Mouse (Mus musculus) forebrain, embryonic 14.5 days (tissue): ENCODE results near the gene H2-DMa. TPM values are rescaled to one million over a fixed set of nuclear protein-coding genes. Genes with fewer than 3 reads are reported as not detected.

Experiments
- ATAC-seq: fragments of 200-750 bp; cut with Nextera tagmentation; 2 replicates; pipeline ENCODE4 v1.8.0; 2017; ENCODE audit warnings: mild to moderate bottlenecking, moderate library complexity
- DNase-seq: peaks from one replicate; pipeline ENCODE4 v3.0.0-alpha.2; 2015; ENCODE audit warnings: low spot score
- H3K27ac ChIP-seq: fragments of 300-500 bp; sonication (generic); 2 replicates; pipeline ENCODE4 v1.5.1; 2014; ENCODE audit warnings: low read depth, mild to moderate bottlenecking, control low read depth, low read length, moderate library complexity
- H3K27me3 ChIP-seq: fragments of 300-500 bp; sonication (generic); replicated peaks from 2 replicates; pipeline ENCODE4 v1.6.1; 2014; ENCODE audit warnings: low read length, control low read depth, mixed read lengths; ENCODE audit not compliant: control insufficient read depth, insufficient read depth
- H3K36me3 ChIP-seq: fragments of 300-500 bp; sonication (generic); 2 replicates; pipeline ENCODE4 v1.6.1; 2014; ENCODE audit warnings: low read length, control low read depth; ENCODE audit not compliant: control insufficient read depth, insufficient read depth
- H3K4me1 ChIP-seq: fragments of 300-500 bp; sonication (generic); 2 replicates; pipeline ENCODE4 v1.6.1; 2014; ENCODE audit warnings: antibody characterized with exemption, low read length, control low read depth; ENCODE audit not compliant: control insufficient read depth, insufficient read depth
- H3K4me2 ChIP-seq: fragments of 300-500 bp; sonication (generic); 2 replicates; pipeline ENCODE4 v1.6.1; 2014; ENCODE audit warnings: mild to moderate bottlenecking, control low read depth, low read length
- H3K4me3 ChIP-seq: fragments of 300-500 bp; sonication (generic); 2 replicates; pipeline ENCODE4 v1.5.1; 2014; ENCODE audit warnings: low read depth, low read length, control low read depth
- H3K9ac ChIP-seq: fragments of 300-500 bp; sonication (generic); 2 replicates; pipeline ENCODE4 v1.6.1; 2014; ENCODE audit warnings: mild to moderate bottlenecking, low read length, control low read depth, moderate library complexity
- H3K9me3 ChIP-seq: fragments of 300-500 bp; sonication (generic); replicated peaks from 2 replicates; pipeline ENCODE4 v1.6.1; 2016; ENCODE audit warnings: low read length, control low read depth, mixed read lengths; ENCODE audit not compliant: control insufficient read depth
- WGBS: fragments of 180-500 bp; shearing (Covaris S2); extraction: QIAGEN DNeasy Blood & Tissue Kit; methylation state at CpG from one replicate; pipeline ENCODE4 v1.1.7; 2014; 5-methylcytosine and 5-hydroxymethylcytosine counted together
- polyA plus RNA-seq: library from polyadenylated mRNA; unstranded; fragments of >200 nt; fragmentation: Nextera tagmentation; extraction: Ambion mirVana; gene quantifications from 2 replicates; pipeline ENCODE4 v1.2.1, GENCODE M21; 2014

The H2-DMa gene
- polyA plus RNA-seq, 1 experiment from 2014 or later = 11.6 TPM

GRCm38 (mm10) chr17:34120180-34120723 lies 911 bp downstream of the H2-DMa start:
- Histone ChIP-seq H3K4me1 (peaks cover 22% of the 10 kb centered on the region), H3K36me3 (peaks cover 34% of the 10 kb centered on the region), H3K9me3 (no peaks in the 10 kb centered on the region), H3K4me3 (peak overlapping the region; percentile 99), H3K27ac (peak overlapping the region; percentile 100), H3K27me3 (no peaks in the 10 kb centered on the region), H3K9ac (peak overlapping the region; percentile 98), H3K4me2 (peak overlapping the region; percentile 94)
- no peak; the same call in 1 of the 2 replicates for ATAC-seq
- peak; percentile 89 for DNase-seq
- 0% methylated on average over 33 of the region's 42 CpGs for whole genome bisulfite sequencing

GRCm38 (mm10) chr17:34120814-34121171 lies 1.5 kb downstream of the H2-DMa start:
- H3K36me3 ChIP-seq = peaks cover 29% of the 10 kb centered on the region
- DNase-seq (no peak), ATAC-seq (peak; percentile 2)
- peak overlapping the region; percentile 100 for H3K27ac ChIP-seq
- peak overlapping the region; percentile 98 for H3K9ac ChIP-seq
- peak overlapping the region; percentile 99 for H3K4me3 ChIP-seq
- no peaks in the 10 kb centered on the region for H3K27me3 ChIP-seq
- H3K4me2 ChIP-seq = peak overlapping the region; percentile 94
- no peaks in the 10 kb centered on the region for H3K9me3 ChIP-seq
- H3K4me1 ChIP-seq = peaks cover 22% of the 10 kb centered on the region
- WGBS = under 1% methylated on average over 30 of the region's 31 CpGs

GRCm38 (mm10) chr17:34121172-34121878 lies 2.0 kb downstream of the H2-DMa start:
- peak overlapping the region; percentile 99 for H3K4me3 ChIP-seq
- H3K4me1 ChIP-seq = peaks cover 21% of the 10 kb centered on the region
- ATAC-seq (peak; percentile 6), DNase-seq (peak; percentile 86)
- H3K27ac ChIP-seq = peak overlapping the region; percentile 100
- peaks cover 24% of the 10 kb centered on the region for H3K36me3 ChIP-seq
- peak overlapping the region; percentile 94 for H3K4me2 ChIP-seq
- H3K27me3 ChIP-seq = no peaks in the 10 kb centered on the region
- peak overlapping the region; percentile 98 for H3K9ac ChIP-seq
- WGBS = under 1% methylated on average over 31 of the region's 35 CpGs
- no peaks in the 10 kb centered on the region for H3K9me3 ChIP-seq

- ATAC-seq (no peak), DNase-seq (peak; percentile 79)
- Histone ChIP-seq H3K36me3 (peaks cover 19% of the 10 kb centered on the region), H3K9ac (peak overlapping the region; percentile 98), H3K9me3 (no peaks in the 10 kb centered on the region), H3K27me3 (no peaks in the 10 kb centered on the region), H3K4me1 (peaks cover 16% of the 10 kb centered on the region), H3K27ac (peak overlapping the region; percentile 100), H3K4me2 (peak overlapping the region; percentile 94), H3K4me3 (peak overlapping the region; percentile 99)
- WGBS = 0% methylated on average over 9 of the region's 10 CpGs
These were observed 2.5 kb downstream of the H2-DMa start for GRCm38 (mm10) chr17:34121879-34122187.

GRCm38 (mm10) chr17:34122188-34122984 lies 3.0 kb downstream of the H2-DMa start, which contains the start of gene Brd2:
TSS of gene Brd2 (minus strand) at chr17:34122634.
- Histone ChIP-seq H3K36me3 (peaks cover 13% of the 10 kb centered on the region), H3K9me3 (no peaks in the 10 kb centered on the region), H3K4me3 (peak within 1 kb of the TSS; percentile 99), H3K9ac (peak within 1 kb of the TSS; percentile 98), H3K27ac (peak within 1 kb of the TSS; percentile 100), H3K4me1 (peaks cover 12% of the 10 kb centered on the region), H3K27me3 (no peaks in the 10 kb centered on the region), H3K4me2 (peak within 1 kb of the TSS; percentile 94)
- under 1% methylated on average over 69 of the region's 75 CpGs for WGBS
- DNase-seq = peak; percentile 99
- peak; percentile 53 for ATAC-seq

GRCm38 (mm10) chr17:34123111-34123510 lies 3.8 kb downstream of the H2-DMa start:
- under 1% methylated on average over 7 of the region's 7 CpGs for WGBS
- DNase-seq = no peak
- peaks cover 12% of the 10 kb centered on the region for H3K4me1 ChIP-seq

GRCm38 (mm10) chr17:34123518-34123917 lies 4.2 kb downstream of the H2-DMa start:
- 5% methylated on average over 2 of the region's 2 CpGs for WGBS
- H3K9ac ChIP-seq = peak overlapping the region; percentile 98
- no peak overlapping the region for H3K27ac ChIP-seq
- H3K27me3 ChIP-seq = no peaks in the 10 kb centered on the region
- H3K4me1 ChIP-seq = peaks cover 12% of the 10 kb centered on the region
- H3K4me2 ChIP-seq = peak overlapping the region; percentile 94
- no peaks in the 10 kb centered on the region for H3K9me3 ChIP-seq
- peaks cover 4% of the 10 kb centered on the region for H3K36me3 ChIP-seq
- DNase-seq = no peak
- peak overlapping the region; percentile 99 for H3K4me3 ChIP-seq
- no peak for ATAC-seq

More at GRCm38 (mm10) chr17:34123111-34123510, 3.8 kb downstream of the H2-DMa start:
- peak overlapping the region; percentile 100; the same call in 1 of the 2 replicates for H3K27ac ChIP-seq
- H3K4me2 ChIP-seq = peak overlapping the region; percentile 94
- ATAC-seq = no peak
- peaks cover 8% of the 10 kb centered on the region for H3K36me3 ChIP-seq
- no peaks in the 10 kb centered on the region for H3K27me3 ChIP-seq
- peak overlapping the region; percentile 98 for H3K9ac ChIP-seq
- no peaks in the 10 kb centered on the region for H3K9me3 ChIP-seq
- peak overlapping the region; percentile 99 for H3K4me3 ChIP-seq

- DNase-seq (no peak), ATAC-seq (no peak)
- H3K36me3 ChIP-seq = no peaks in the 10 kb centered on the region
- no peaks in the 10 kb centered on the region for H3K27me3 ChIP-seq
- H3K4me1 ChIP-seq = peaks cover 12% of the 10 kb centered on the region
- no peak overlapping the region for H3K4me3 ChIP-seq
- 0 out of 2 replicates have a peak overlapping the region, but pooled peaks have one; percentile 10 for H3K4me2 ChIP-seq
- no peak overlapping the region for H3K27ac ChIP-seq
- no peak overlapping the region for H3K9ac ChIP-seq
- H3K9me3 ChIP-seq = no peaks in the 10 kb centered on the region
- WGBS = 92% methylated on average over 6 of the region's 6 CpGs
These were observed 5.3 kb downstream of the H2-DMa start for GRCm38 (mm10) chr17:34124649-34125048.
